Mouse (Mus musculus) C2C12 (cell line): ENCODE results near the gene Slc6a3.

ENCODE experiments used
- CEBPB ChIP-seq: IDR thresholded peaks from one replicate; pipeline ENCODE4 v1.6.1; 2011; ENCODE audit warnings: low read depth, mild to moderate bottlenecking, control low read depth, moderate library complexity
- CTCF ChIP-seq: IDR thresholded peaks from one replicate; pipeline ENCODE4 v1.5.1; 2011; ENCODE audit not compliant: control insufficient read depth, insufficient read depth, insufficient read length
- FOSL1 ChIP-seq: IDR thresholded peaks from one replicate; pipeline ENCODE4 v1.8.0; 2011; ENCODE audit warnings: mild to moderate bottlenecking, low read length; ENCODE audit not compliant: poor library complexity, insufficient read depth, severe bottlenecking
- MAX ChIP-seq: IDR thresholded peaks from one replicate; pipeline ENCODE4 v1.6.1; 2011; ENCODE audit warnings: mild to moderate bottlenecking, control low read depth
- MYOD1 ChIP-seq: IDR thresholded peaks from one replicate; pipeline ENCODE4 v1.6.1; 2011; ENCODE audit warnings: low read depth; ENCODE audit not compliant: control insufficient read depth, insufficient read length
- MYOG ChIP-seq: IDR thresholded peaks from one replicate; pipeline ENCODE4 v1.6.1; 2011; ENCODE audit not compliant: control insufficient read depth, insufficient read length; ENCODE audit errors: extremely low read depth
- USF1 ChIP-seq: IDR thresholded peaks from one replicate; pipeline ENCODE4 v1.6.1; 2011; ENCODE audit warnings: low read depth, mild to moderate bottlenecking, control low read depth, moderate library complexity

- TF ChIP-seq CTCF (no peak), MYOD1 (no peak), MYOG (no peak), CEBPB (no peak), MAX (no peak), USF1 (no peak), FOSL1 (no peak)
These were observed 47.8 kb upstream of the Slc6a3 start for GRCm38 (mm10) chr13:73488707-73489106.
